Mouse (Mus musculus) hindbrain, embryonic 16.5 days (tissue): ENCODE measurements around the gene Rasa2. TPM values are rescaled to one million over a fixed set of nuclear protein-coding genes. Genes with fewer than 3 reads are reported as not detected.

Experiments
- polyA plus RNA-seq: library from polyadenylated mRNA; unstranded; fragments of >200 nt; fragmentation: Nextera tagmentation; extraction: Ambion mirVana; gene quantifications from 2 replicates; pipeline ENCODE4 v1.2.1, GENCODE M21; 2015

Rasa2 gene
- polyA plus RNA-seq, 1 experiment from 2014 or later = 17.8 TPM

Other genes with a start within 250 kb of the Rasa2 start
- gene Rnf7, start 152.9 kb downstream of the Rasa2 start, polyA plus RNA-seq = 209 TPM in 2 replicates
- gene Gm28729, start 106.4 kb downstream of the Rasa2 start, polyA plus RNA-seq = 0.33 and 0.36 TPM in 2 replicates
- 42.5 and 43.8 TPM in 2 replicates for gene Zbtb38, start 121.2 kb upstream of the Rasa2 start, polyA plus RNA-seq